Mouse (Mus musculus) embryonic fibroblast, embryonic 13.5 days (primary cell): ENCODE results near the gene Tenm1.

Experiments
- CTCF ChIP-seq: IDR thresholded peaks from 2 replicates; pipeline ENCODE4 v1.5.1; 2011; ENCODE audit warnings: mild to moderate bottlenecking, control low read depth, low read length, moderate library complexity, borderline replicate concordance; ENCODE audit not compliant: insufficient read depth
- POLR2A ChIP-seq: IDR thresholded peaks from 2 replicates; pipeline ENCODE4 v1.6.1; 2011; ENCODE audit warnings: low read depth, mild to moderate bottlenecking, control low read depth, low read length, moderate library complexity

GRCm38 (mm10) chrX:42545076-42545475 is 883.9 kb downstream of the Tenm1 start:
- TF ChIP-seq CTCF (no peak), POLR2A (no peak)
